Mouse (Mus musculus) hindbrain, postnatal 0 days (tissue): ENCODE results near the gene Apbb2. TPM values are rescaled to one million over a fixed set of nuclear protein-coding genes. Genes with fewer than 3 reads are reported as not detected.

ENCODE experiments used
- ATAC-seq: fragments of 200-750 bp; cut with Nextera tagmentation; 2 replicates; pipeline ENCODE4 v1.8.0; 2017; ENCODE audit warnings: mild to moderate bottlenecking, moderate TSS enrichment, moderate library complexity
- DNase-seq: peaks from one replicate; pipeline ENCODE4 v3.0.0-alpha.2; 2015; ENCODE audit warnings: low spot score
- H3K27ac ChIP-seq: fragments of 300-500 bp; sonication (generic); 2 replicates; pipeline ENCODE4 v1.5.1; 2014; ENCODE audit warnings: mild to moderate bottlenecking
- H3K27me3 ChIP-seq: fragments of 300-500 bp; sonication (generic); 2 replicates; pipeline ENCODE4 v1.6.1; 2014; ENCODE audit warnings: low read length, mixed read lengths; ENCODE audit not compliant: insufficient read depth
- H3K36me3 ChIP-seq: fragments of 300-500 bp; sonication (generic); 2 replicates; pipeline ENCODE4 v1.6.1; 2014; ENCODE audit warnings: low read length, mixed read lengths; ENCODE audit not compliant: insufficient read depth
- H3K4me1 ChIP-seq: fragments of 300-500 bp; sonication (generic); 2 replicates; pipeline ENCODE4 v1.6.1; 2014; ENCODE audit warnings: antibody characterized with exemption, low read length, mixed read lengths; ENCODE audit not compliant: insufficient read depth
- H3K4me2 ChIP-seq: fragments of 300-500 bp; sonication (generic); 2 replicates; pipeline ENCODE4 v1.6.1; 2014; ENCODE audit warnings: low read depth, mild to moderate bottlenecking, low read length, moderate library complexity, mixed read lengths
- H3K4me3 ChIP-seq: fragments of 300-500 bp; sonication (generic); 2 replicates; pipeline ENCODE4 v1.5.1; 2014; ENCODE audit warnings: low read length
- H3K9ac ChIP-seq: fragments of 300-500 bp; sonication (generic); replicated peaks from 2 replicates; pipeline ENCODE4 v1.6.1; 2014; ENCODE audit warnings: mild to moderate bottlenecking, low read length, moderate library complexity, mixed read lengths
- H3K9me3 ChIP-seq: fragments of 300-500 bp; sonication (generic); 2 replicates; pipeline ENCODE4 v1.6.1; 2016; ENCODE audit warnings: low read length, mixed read lengths
- CTCF ChIP-seq: IDR thresholded peaks from 2 replicates; pipeline ENCODE4 v1.5.1; 2016; ENCODE audit warnings: antibody characterized with exemption, control low read depth, low read depth
- WGBS: fragments of 180-500 bp; shearing (Covaris S2); extraction: QIAGEN DNeasy Blood & Tissue Kit; methylation state at CpG from one replicate; pipeline ENCODE4 v1.1.7; 2014; 5-methylcytosine and 5-hydroxymethylcytosine counted together
- polyA plus RNA-seq: library from polyadenylated mRNA; unstranded; fragments of >200 nt; fragmentation: Nextera tagmentation; extraction: Ambion mirVana; gene quantifications from 2 replicates; pipeline ENCODE4 v1.2.1, GENCODE M21; 2015
- total RNA-seq: library from RNA; depleted of rRNA; stranded (reverse); fragments of >200 nt; gene quantifications from 2 replicates; pipeline ENCODE4 v1.2.3, GENCODE M21; 2014

The Apbb2 gene
- total and polyA plus RNA-seq, 2 experiments from 2014 or later, result 72.1 to 76.9 TPM

DNA sequence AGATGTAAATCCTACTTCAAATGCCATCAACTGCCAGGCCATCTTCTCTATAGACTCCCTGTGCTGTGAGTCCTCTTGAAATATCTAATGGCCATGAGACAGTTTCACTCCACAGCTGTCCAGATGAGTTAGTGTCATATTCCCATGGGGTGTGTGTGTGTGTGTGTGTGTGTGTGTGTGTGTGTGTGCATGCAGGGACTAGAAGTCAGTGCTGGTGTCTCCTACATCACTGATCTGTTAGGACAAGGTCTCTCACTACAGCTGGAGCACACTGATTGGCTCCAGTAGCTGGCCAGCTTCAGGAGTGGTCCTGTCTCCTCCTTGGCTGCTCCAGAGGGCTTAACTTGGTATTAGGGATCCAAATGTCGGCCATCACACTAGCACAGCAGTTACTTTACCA, 113.5 kb downstream of the Apbb2 start:
- Histone ChIP-seq H3K4me1 (no peaks in the 10 kb centered on the region), H3K36me3 (no peaks in the 10 kb centered on the region), H3K9ac (no peak overlapping the region), H3K9me3 (no peaks in the 10 kb centered on the region), H3K4me3 (no peak overlapping the region), H3K4me2 (no peak overlapping the region), H3K27me3 (no peaks in the 10 kb centered on the region), H3K27ac (no peak overlapping the region)
- DNase-seq (no peak), ATAC-seq (no peak)
- WGBS, result 79% methylated on average over 1 of the region's 1 CpGs
- TF ChIP-seq CTCF, result no peak

DNA sequence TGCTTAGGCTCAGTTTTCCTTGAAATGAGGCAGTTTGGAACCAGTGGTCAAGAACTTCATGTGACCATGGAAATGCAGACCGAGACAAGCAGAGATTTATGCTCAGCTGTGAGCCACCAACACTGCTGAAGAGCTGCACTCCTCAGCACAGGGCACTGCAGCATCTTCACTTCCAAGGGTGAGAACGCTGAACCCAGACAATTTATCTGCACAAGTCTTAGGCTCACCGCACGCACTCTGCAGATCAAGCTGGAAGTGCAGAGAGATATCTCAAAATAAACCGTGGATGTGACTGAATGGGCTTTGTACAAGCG, 114.2 kb downstream of the Apbb2 start:
- Histone ChIP-seq H3K27me3 (no peaks in the 10 kb centered on the region), H3K4me2 (no peak overlapping the region), H3K36me3 (no peaks in the 10 kb centered on the region), H3K9me3 (no peaks in the 10 kb centered on the region), H3K4me3 (no peak overlapping the region), H3K27ac (peak overlapping the region; percentile 7; the same call in 1 of the 2 replicates), H3K4me1 (no peaks in the 10 kb centered on the region), H3K9ac (no peak overlapping the region)
- ATAC-seq (no peak), DNase-seq (no peak)
- TF ChIP-seq CTCF, result no peak
- 59% methylated on average over 6 of the region's 6 CpGs for WGBS

DNA sequence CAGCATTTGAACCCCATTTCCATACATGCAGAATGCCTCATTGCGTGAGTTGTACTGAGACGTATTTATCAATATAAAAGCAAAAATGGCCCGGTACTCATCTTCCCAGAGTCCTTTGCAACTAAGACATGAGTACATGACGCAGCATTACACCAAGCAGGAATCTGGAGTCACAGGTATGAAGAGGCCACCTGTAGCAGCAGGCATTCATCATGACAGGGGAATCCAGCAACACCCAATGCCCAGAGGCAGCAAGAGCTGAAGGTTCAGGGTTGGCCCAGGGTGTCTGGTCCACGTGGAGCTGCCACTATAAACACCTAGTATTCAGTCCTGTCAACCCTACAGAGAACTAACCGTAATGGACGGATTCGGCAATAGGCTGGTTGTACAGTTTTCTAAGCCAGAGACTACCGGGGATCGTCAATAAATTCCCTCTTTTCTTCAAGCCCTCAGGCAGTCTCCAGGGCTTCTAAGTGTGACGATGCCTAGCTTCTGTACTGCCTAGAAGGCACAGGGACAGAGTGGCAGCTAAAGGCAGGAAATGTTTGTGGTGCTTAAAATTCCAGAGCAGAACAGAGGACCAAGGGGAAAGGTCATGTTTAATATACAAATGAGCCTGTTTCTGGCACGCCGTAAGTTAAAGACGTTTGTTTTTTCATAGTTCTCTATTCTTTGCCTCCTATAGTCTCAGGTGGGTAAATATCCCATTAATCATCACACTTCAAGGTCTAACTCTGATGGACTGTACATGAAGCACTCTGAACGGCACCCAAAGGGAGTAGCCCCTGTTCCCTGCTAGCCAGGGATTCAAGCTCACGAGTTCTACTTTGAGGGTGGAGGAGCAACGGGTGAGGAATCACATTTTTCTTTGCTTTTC, 114.8 kb downstream of the Apbb2 start:
- WGBS, result 60% methylated on average over 17 of the region's 17 CpGs
- Histone ChIP-seq H3K4me3 (no peak overlapping the region), H3K9me3 (no peaks in the 10 kb centered on the region), H3K27me3 (no peaks in the 10 kb centered on the region), H3K9ac (no peak overlapping the region), H3K27ac (peak overlapping the region; percentile 7; the same call in 1 of the 2 replicates), H3K36me3 (no peaks in the 10 kb centered on the region), H3K4me2 (no peak overlapping the region), H3K4me1 (no peaks in the 10 kb centered on the region)
- TF ChIP-seq CTCF, result no peak
- 0 out of 2 replicates have a peak, but pooled peaks have one; percentile 38 for ATAC-seq
- DNase-seq, result no peak

DNA sequence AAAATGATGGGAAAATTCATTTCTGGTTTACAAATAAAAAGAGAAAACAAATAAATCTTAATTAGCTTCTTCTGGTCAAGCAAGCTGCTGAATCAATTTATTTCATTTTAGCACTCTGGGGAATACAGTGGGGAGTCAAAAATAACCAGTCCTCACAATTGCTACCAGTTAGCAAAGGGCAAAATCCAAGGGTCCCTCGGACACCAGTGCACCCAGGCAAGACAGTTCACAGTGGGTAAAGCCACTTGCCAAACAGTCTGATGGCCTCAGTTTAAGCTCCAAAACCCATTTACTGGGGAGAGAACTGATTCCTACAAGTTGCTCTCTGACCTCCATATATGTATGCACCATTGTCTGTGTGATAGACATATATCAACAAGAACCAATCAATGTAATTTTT, 115.6 kb downstream of the Apbb2 start:
- Histone ChIP-seq H3K9me3 (no peaks in the 10 kb centered on the region), H3K4me2 (no peak overlapping the region), H3K4me1 (no peaks in the 10 kb centered on the region), H3K27me3 (no peaks in the 10 kb centered on the region), H3K36me3 (no peaks in the 10 kb centered on the region), H3K27ac (no peak overlapping the region), H3K4me3 (no peak overlapping the region), H3K9ac (no peak overlapping the region)
- no peak for ATAC-seq
- no peak for TF ChIP-seq CTCF
- DNase-seq, result no peak
- WGBS, result 100% methylated on average over 1 of the region's 1 CpGs

DNA sequence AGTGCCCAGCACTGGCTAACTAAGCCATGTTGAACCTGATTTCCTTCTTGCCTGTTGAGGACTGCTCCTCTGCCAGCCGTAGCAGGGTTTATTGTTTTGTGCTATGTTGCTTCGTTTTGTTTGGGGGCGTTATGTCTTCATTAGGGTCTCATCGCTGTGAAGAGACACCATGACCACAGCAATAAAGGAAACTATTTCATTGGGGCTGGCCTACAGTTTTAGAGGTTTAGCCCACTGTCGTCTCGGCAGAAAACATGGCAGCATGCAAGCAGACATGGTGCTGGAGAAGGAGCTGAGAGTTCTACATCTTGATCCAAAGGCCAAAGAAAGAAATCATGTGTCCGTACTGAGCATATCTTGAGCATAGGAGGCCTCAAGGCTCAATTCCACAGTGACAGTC, 119.0 kb downstream of the Apbb2 start:
- no peaks in the 10 kb centered on the region for H3K27me3 ChIP-seq
- 92% methylated on average over 7 of the region's 7 CpGs for WGBS
- no peak for ATAC-seq

DNA sequence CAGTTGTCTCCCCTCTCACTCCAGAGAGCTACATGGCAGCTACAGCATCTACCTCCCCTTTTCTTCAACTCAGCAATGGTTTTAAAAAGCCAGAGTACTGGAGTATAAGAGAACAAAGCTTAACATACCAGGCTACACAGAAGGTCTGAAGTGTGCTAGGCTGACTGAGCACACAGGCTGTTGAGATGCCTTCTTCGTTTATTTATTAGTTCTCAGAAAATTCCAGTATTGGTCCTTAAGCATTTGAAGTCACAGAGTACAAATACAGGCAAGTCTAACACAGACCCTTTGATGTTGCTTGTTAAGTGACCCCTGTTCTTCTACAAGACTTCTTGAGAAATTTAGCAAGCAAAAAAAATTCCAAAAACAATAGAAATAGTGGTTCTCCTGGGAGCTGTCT, 120.4 kb downstream of the Apbb2 start:
- Histone ChIP-seq H3K27me3 (no peaks in the 10 kb centered on the region), H3K9me3 (no peaks in the 10 kb centered on the region), H3K9ac (no peak overlapping the region), H3K4me2 (no peak overlapping the region), H3K4me3 (no peak overlapping the region), H3K27ac (no peak overlapping the region), H3K36me3 (no peaks in the 10 kb centered on the region), H3K4me1 (0 out of 2 replicates have a peak, but pooled peaks cover 3% of the 10 kb centered on the region)
- DNase-seq (no peak), ATAC-seq (no peak)
- TF ChIP-seq CTCF, result no peak
- 65% methylated on average over 1 of the region's 1 CpGs for WGBS

More for the DNA sequence above, 119.0 kb downstream of the Apbb2 start:
- Histone ChIP-seq H3K4me3 (no peak overlapping the region), H3K4me2 (no peak overlapping the region), H3K36me3 (no peaks in the 10 kb centered on the region), H3K9ac (no peak overlapping the region), H3K27ac (no peak overlapping the region), H3K4me1 (0 out of 2 replicates have a peak, but pooled peaks cover 3% of the 10 kb centered on the region), H3K9me3 (no peaks in the 10 kb centered on the region)
- no peak for DNase-seq
- TF ChIP-seq CTCF, result no peak

DNA sequence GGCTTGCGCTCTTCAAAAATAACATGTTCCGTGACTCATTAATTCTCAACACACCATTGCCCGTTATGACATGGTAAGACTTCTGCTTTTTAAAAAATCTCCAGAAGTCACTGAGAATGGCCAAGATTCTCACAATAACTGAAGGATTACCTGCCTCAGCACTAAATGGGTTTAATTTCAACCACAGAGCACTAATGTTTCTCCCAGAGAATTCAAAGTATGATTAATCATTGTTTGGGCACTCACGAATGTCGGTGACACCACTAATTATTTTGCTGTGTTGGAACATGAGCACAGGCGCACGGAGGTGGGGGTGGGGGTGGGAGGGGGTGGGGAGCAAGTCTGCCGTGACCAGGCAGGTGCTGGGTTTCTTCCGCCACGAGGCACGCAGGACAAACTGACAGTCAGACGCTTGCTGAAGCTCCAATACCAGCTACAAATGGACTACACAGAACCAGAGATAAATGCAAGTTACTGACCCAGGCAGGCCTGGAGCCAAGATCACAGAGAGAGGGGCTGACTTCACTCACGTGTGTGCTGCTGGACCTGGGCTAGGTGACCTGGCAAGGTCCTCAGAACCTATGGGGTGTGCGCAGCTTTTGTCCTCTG, 121.0 kb downstream of the Apbb2 start:
- H3K4me2 ChIP-seq, result no peak overlapping the region
- H3K4me1 ChIP-seq, result peaks cover 6% of the 10 kb centered on the region; the same call in 1 of the 2 replicates
- TF ChIP-seq CTCF, result no peak
- DNase-seq (no peak), ATAC-seq (no peak)
- no peaks in the 10 kb centered on the region for H3K9me3 ChIP-seq
- no peak overlapping the region for H3K4me3 ChIP-seq
- H3K9ac ChIP-seq, result no peak overlapping the region
- no peak overlapping the region for H3K27ac ChIP-seq
- no peaks in the 10 kb centered on the region for H3K36me3 ChIP-seq
- no peaks in the 10 kb centered on the region for H3K27me3 ChIP-seq
- WGBS, result 51% methylated on average over 14 of the region's 14 CpGs
